In the genomic region with DNA sequence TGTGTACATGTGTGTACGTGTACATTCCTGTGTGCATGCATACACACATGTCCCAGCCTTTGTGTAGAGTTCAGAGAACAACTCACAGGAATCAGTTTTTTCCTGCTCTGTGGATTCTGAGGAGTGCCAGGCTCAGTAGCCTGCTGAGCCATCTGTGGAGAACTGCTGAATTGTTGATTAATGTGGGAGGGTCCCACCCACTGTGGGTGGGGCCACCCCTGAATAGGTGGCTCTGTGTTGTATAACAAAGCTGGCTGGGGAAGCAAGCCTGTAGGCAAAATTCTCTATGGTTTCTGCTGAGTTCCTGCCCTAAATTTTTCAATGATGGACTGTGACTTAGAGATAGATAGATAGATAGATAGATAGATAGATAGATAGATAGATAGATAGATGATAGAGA, we compare ENCODE assay signal across 14 mouse cellular contexts.
DNase-seq lines count a peak whose midpoint lies in the region; ATAC-seq lines count a peak whose summit lies in the region.
"Had no signal": no experiment of that assay in that cellular context is flagged by ENCODE, and none has a peak within 500 bp of the region (broad histone marks: within the 10 kb centered on the region; RNA-seq: fewer than 3 reads in every experiment).

No protein-coding gene starts in this region.

- H3K36me3 ChIP-seq in embryonic facial prominence, embryonic 14.5 days (ENCODE audit: control insufficient read depth, insufficient read depth, low read length): no peaks in the 10 kb centered on the region
- H3K36me3 ChIP-seq in embryonic facial prominence, embryonic 10.5 days (replicated peaks): no peaks in the 10 kb centered on the region
- H3K36me3 ChIP-seq in liver, embryonic 11.5 days (ENCODE audit: control insufficient read depth, insufficient read depth, low read length): no peaks in the 10 kb centered on the region
- H3K36me3 ChIP-seq: heart, embryonic 15.5 days had no signal

- H3K27ac ChIP-seq in embryonic facial prominence, embryonic 14.5 days (replicated peaks; ENCODE audit: low read depth, low read length): no peak overlapping the region
- H3K27ac ChIP-seq in embryonic facial prominence, embryonic 10.5 days (replicated peaks): no peak overlapping the region
- H3K27ac ChIP-seq in liver, embryonic 11.5 days (ENCODE audit: low read depth, low read length): no peak overlapping the region
- H3K27ac ChIP-seq: heart, embryonic 15.5 days had no signal

- no peak overlapping the region for H3K4me2 ChIP-seq in embryonic facial prominence, embryonic 14.5 days (ENCODE audit: low read depth, low read length)
- no peak overlapping the region for H3K4me2 ChIP-seq in liver, embryonic 11.5 days
- H3K4me2 ChIP-seq: heart, embryonic 15.5 days had no signal

- H3K27me3 ChIP-seq in embryonic facial prominence, embryonic 14.5 days (replicated peaks; ENCODE audit: control insufficient read depth, insufficient read depth, low read length): no peaks in the 10 kb centered on the region
- no peaks in the 10 kb centered on the region for H3K27me3 ChIP-seq in embryonic facial prominence, embryonic 10.5 days (replicated peaks; ENCODE audit: low read depth, poor library complexity, severe bottlenecking)
- no peaks in the 10 kb centered on the region for H3K27me3 ChIP-seq in liver, embryonic 11.5 days (replicated peaks; ENCODE audit: control insufficient read depth, insufficient read depth, low read length)
- H3K27me3 ChIP-seq: heart, embryonic 15.5 days had no signal

- no peaks in the 10 kb centered on the region for H3K4me1 ChIP-seq in embryonic facial prominence, embryonic 14.5 days (ENCODE audit: control insufficient read depth, insufficient read depth, low read length)
- peaks cover 2% of the 10 kb centered on the region; the same call in 1 of the 2 replicates for H3K4me1 ChIP-seq in embryonic facial prominence, embryonic 10.5 days
- no peaks in the 10 kb centered on the region for H3K4me1 ChIP-seq in liver, embryonic 11.5 days (replicated peaks; ENCODE audit: control insufficient read depth, insufficient read depth, low read length)
- H3K4me1 ChIP-seq: heart, embryonic 15.5 days had no signal

- no peak overlapping the region for H3K9ac ChIP-seq in embryonic facial prominence, embryonic 14.5 days (ENCODE audit: low read depth, low read length)
- H3K9ac ChIP-seq in liver, embryonic 11.5 days (ENCODE audit: low read depth, low read length): no peak overlapping the region
- H3K9ac ChIP-seq: heart, embryonic 15.5 days had no signal

- peak; percentile 17 for DNase-seq in embryonic facial prominence, embryonic 14.5 days (ENCODE audit: low spot score)
- no peak for DNase-seq in embryonic facial prominence, embryonic 10.5 days (ENCODE audit: low spot score)
- peak; percentile 24 for DNase-seq in ES-CJ7 (ENCODE audit: low read depth, low spot score)
- peak; percentile 61 for DNase-seq in embryo, embryonic 11 days
- peak; percentile 66 to 68 for DNase-seq in layer of hippocampus, adult 8-10 months (ENCODE audit: low spot score in 2 of 2)
- no peak for DNase-seq in thymus, adult 18-20 months
- no peak for DNase-seq in lung, postnatal 10 days
- no peak for DNase-seq in liver, embryonic 11.5 days (ENCODE audit: low spot score)
- DNase-seq: adrenal gland, postnatal 36 days; cerebellum, postnatal 25 days; gastrocnemius, postnatal 36 days; lung, postnatal 14 days had no signal

- ATAC-seq in embryonic facial prominence, embryonic 14.5 days (ENCODE audit: low read depth): no peak
- ATAC-seq in liver, embryonic 11.5 days (replicated peaks; ENCODE audit: low FRiP score): no peak
- ATAC-seq: intestine, embryonic 16.5 days had no signal

- no peaks in the 10 kb centered on the region for H3K9me3 ChIP-seq in embryonic facial prominence, embryonic 14.5 days (ENCODE audit: control insufficient read depth, low read length)
- H3K9me3 ChIP-seq in embryonic facial prominence, embryonic 10.5 days: no peaks in the 10 kb centered on the region
- no peaks in the 10 kb centered on the region for H3K9me3 ChIP-seq in liver, embryonic 11.5 days (ENCODE audit: control insufficient read depth, low read length)
- H3K9me3 ChIP-seq: heart, embryonic 15.5 days had no signal

- H3K4me3 ChIP-seq in embryonic facial prominence, embryonic 14.5 days (ENCODE audit: low read depth, low read length): no peak overlapping the region
- no peak overlapping the region for H3K4me3 ChIP-seq in embryonic facial prominence, embryonic 10.5 days
- H3K4me3 ChIP-seq in liver, embryonic 11.5 days (ENCODE audit: low read depth, low read length): no peak overlapping the region
- H3K4me3 ChIP-seq: heart, embryonic 15.5 days had no signal

- WGBS in embryonic facial prominence, embryonic 14.5 days: 55% methylated on average over 1 of the region's 1 CpGs
- 79% methylated on average over 1 of the region's 1 CpGs for WGBS in embryonic facial prominence, embryonic 10.5 days
- WGBS in liver, embryonic 11.5 days: 77% methylated on average over 1 of the region's 1 CpGs

Comparison
In these comparisons a context has a peak if more than half of its experiments do, and no peak if none do; other contexts are left out.
1. DNase-seq: peak in embryonic facial prominence, embryonic 14.5 days (single experiment), ES-CJ7 (single experiment), embryo, embryonic 11 days (single experiment) and layer of hippocampus, adult 8-10 months (2 of 2); none in embryonic facial prominence, embryonic 10.5 days (single experiment), thymus, adult 18-20 months (0 of 2), lung, postnatal 10 days (single experiment) and liver, embryonic 11.5 days (single experiment).